Mouse (Mus musculus) embryonic stem cell, embryonic (primary cell): ENCODE data around the gene Pgap2.

Experiments used
- CTCF ChIA-PET, 4 experiments: fragments of 300-600 bp in 2 of 4; fragments of 350-600 bp in 2 of 4; sonication (Branson Sonifier 250); formaldehyde crosslinking; loops; one replicate each; lab custom pipeline; 2022; ENCODE audit warnings: inconsistent platforms in 2 of 4; lab: Charles Lee
- POLR2A ChIA-PET, 4 experiments: fragments of 300-600 bp in 2 of 4; fragments of 350-600 bp in 2 of 4; sonication (Branson Sonifier 250); formaldehyde crosslinking; loops; one replicate each; lab custom pipeline; 2022; ENCODE audit warnings: antibody characterized with exemption in 4 of 4, inconsistent platforms in 1 of 4; lab: Charles Lee

Pgap2 gene

GRCm38 (mm10) chr7:102223883-102224738 lies 14.1 kb downstream of the Pgap2 start:
- ChIA-PET POLR2A (interaction anchor here in 3 of 4 experiments (0.6 to 4.7 kb wide), 23 partner anchors 8 to 191 kb away, joined by 3 to 54 read pairs (median 4); partner anchors contain the start of genes Nup98 (in 2 of the 3) and Pgap2 (in 2 of the 3)), CTCF (interaction anchor here in 2 of 4 experiments (0.7 to 1.0 kb wide), 3 partner anchors 14 to 574 kb away, joined by 3 to 4 read pairs (median 4); partner anchors contain the start of genes Nup98 (in 1 of the 2) and Pgap2 (in 1 of the 2))

DNA sequence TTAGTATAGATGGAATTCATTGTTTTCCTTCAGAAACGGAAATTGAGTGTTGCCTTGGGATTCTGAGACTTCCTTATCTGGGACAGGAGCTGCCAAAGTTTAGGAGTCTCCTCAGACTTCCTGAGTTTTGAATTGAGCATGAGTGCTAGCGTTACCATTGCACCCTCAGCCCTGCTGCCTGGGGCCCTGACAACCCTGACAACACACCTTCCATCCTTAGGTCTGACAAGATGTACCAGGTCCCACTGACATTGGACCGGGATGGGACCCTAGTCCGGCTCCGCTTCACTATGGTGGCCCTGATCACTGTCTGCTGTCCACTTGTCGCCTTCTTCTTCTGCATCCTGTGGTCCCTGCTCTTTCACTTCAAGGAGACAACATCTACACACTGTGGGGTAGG lies 16.0 kb downstream of the Pgap2 start:
- ChIA-PET POLR2A (interaction anchor here in 3 of 4 experiments (0.9 to 3.9 kb wide), 4 partner anchors 13 to 23 kb away, joined by 4 to 16 read pairs (median 4); no protein-coding TSS in a partner anchor), CTCF (interaction anchor here in 1 of 4 experiments (0.7 kb wide), 1 partner anchor 31 kb away, joined by 3 read pairs; no protein-coding TSS in a partner anchor)

DNA sequence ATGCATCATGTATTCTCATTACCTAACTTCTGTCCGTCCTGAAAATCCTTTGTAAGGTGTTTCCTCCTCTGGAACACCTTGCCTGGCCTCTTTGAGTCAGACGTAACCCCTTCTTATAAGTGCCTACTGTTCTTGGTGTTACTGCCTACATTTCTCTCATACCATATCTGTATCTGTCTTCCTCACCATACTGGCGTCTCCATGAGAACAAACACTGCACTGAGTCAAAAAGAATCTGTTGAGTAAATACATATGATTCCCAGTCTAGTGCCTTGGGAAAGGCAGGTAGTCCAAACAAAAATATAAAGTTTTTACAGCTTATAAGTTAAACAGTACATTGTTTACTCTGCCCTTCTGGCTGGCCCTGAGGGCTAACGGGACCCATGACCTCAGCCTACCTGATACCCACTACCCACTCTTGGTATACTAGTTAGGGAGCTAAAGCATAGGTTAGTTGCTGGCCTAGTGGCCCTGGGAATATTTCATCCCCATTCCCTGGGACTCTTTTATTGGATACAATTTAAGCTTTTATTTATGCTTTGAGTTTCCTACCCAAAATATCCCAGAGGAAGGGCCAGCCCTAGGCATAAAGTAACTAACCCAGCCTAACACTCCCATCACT lies 18.2 kb downstream of the Pgap2 start:
- ChIA-PET POLR2A (interaction anchor here in 2 of 4 experiments (0.7 to 2.2 kb wide), 9 partner anchors 10 to 194 kb away, joined by 3 to 11 read pairs (median 4); partner anchors contain the start of genes Nup98 (in 1 of the 2) and Pgap2 (in 1 of the 2)), CTCF (interaction anchor here in 1 of 4 experiments (0.6 kb wide), 1 partner anchor 23 kb away, joined by 3 read pairs; no protein-coding TSS in a partner anchor)

GRCm38 (mm10) chr7:102229814-102230213 lies 19.8 kb downstream of the Pgap2 start:
- ChIA-PET CTCF (no interaction called here), POLR2A (interaction anchor here in 2 of 4 experiments (0.8 to 3.3 kb wide), 7 partner anchors 8 to 20 kb away, joined by 3 to 13 read pairs (median 5); partner anchors contain the start of genes Pgap2 (in 2 of the 2) and Nup98 (in 1 of the 2))

DNA sequence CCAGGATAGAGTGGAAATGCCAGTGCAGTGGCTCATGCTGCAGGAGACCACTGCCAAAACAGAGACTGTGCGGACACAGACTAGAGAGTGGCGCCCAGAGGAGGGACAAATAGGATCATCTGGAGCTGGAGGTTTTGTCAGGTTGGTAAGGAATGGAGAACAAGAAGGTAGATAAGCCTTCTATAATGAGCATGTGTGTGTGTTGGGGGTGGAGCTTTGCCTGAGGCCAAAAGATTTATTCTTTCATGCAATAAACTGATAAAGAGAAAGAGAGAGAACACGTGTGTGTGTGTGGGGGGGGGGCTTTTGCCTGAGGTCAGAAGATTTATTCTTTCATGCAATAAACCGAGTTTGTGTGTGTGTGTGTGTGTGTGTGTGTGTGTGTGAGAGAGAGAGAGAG lies 23.1 kb downstream of the Pgap2 start:
- CTCF ChIA-PET, result no interaction called here

GRCm38 (mm10) chr7:102238686-102239286 lies 28.8 kb downstream of the Pgap2 start:
- ChIA-PET POLR2A (interaction anchor here in 2 of 4 experiments (0.7 to 3.1 kb wide), 12 partner anchors 8 to 188 kb away, joined by 3 to 16 read pairs (median 4); partner anchors contain the start of genes Nup98 (in 1 of the 2) and Pgap2 (in 1 of the 2)), CTCF (interaction anchor here in 2 of 4 experiments (0.6 to 1.0 kb wide), 3 partner anchors 11 to 19 kb away, joined by 3 read pairs; no protein-coding TSS in a partner anchor)

More for the DNA sequence above, 23.1 kb downstream of the Pgap2 start:
- POLR2A ChIA-PET, result interaction anchor here in 2 of 4 experiments (0.6 to 2.2 kb wide), 5 partner anchors 10 to 193 kb away, joined by 3 to 8 read pairs (median 5); no protein-coding TSS in a partner anchor

DNA sequence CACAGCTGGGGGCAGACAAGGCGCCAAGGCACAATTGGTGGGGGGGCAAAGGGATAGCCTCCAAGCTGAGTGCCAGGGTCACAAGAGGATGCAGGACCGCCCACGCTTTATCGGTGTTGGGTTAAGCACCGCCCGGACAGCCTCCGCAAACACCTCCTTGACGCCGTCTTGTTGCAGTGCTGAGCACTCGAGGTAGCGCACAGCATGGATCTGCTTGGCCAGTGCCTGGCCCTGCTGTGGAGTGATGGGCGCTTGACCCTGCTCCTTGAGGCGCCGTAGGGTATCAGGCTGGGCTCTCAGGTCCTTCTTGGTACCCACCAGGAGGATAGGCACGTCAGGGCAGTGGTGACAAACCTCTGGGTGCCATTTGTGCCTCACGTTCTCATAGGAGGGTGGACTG lies 29.6 kb downstream of the Pgap2 start:
- ChIA-PET POLR2A (interaction anchor here in 2 of 4 experiments (0.7 to 3.1 kb wide), 4 partner anchors 9 to 187 kb away, joined by 3 to 16 read pairs (median 9); no protein-coding TSS in a partner anchor), CTCF (no interaction called here)

- CTCF ChIA-PET, result interaction anchor here in 2 of 4 experiments (0.5 to 0.8 kb wide), 3 partner anchors 16 to 1300 kb away, joined by 3 to 13 read pairs (median 3); no protein-coding TSS in a partner anchor
Measured at GRCm38 (mm10) chr7:102242371-102242770, 32.4 kb downstream of the Pgap2 start.

DNA sequence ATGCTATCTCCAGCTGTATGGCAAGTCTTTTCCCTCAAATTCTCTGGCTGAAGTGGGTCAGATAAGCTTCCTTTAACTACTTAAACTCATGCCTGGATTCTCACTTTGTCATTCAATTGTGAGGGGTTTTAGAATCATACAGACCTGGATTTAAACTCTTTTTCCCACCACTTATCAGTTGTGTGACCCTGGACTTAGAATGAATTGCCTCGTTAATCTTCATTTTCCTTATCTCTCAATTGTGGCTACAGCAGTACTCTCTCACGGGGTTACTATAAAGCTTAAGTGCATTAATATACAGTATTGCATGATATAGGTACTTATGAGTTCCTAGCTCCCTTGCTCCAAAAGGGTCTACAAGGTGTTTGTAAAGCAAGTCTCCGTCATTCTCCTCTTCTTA lies 32.9 kb downstream of the Pgap2 start:
- CTCF ChIA-PET, result interaction anchor here in 2 of 4 experiments (0.5 to 0.8 kb wide), 3 partner anchors 15 to 1301 kb away, joined by 3 to 13 read pairs (median 3); no protein-coding TSS in a partner anchor
- POLR2A ChIA-PET, result interaction anchor here in 2 of 4 experiments (1.1 to 2.2 kb wide), 3 partner anchors 17 to 51 kb away, joined by 3 to 5 read pairs (median 4); no protein-coding TSS in a partner anchor

More at GRCm38 (mm10) chr7:102242371-102242770, 32.4 kb downstream of the Pgap2 start:
- POLR2A ChIA-PET, result interaction anchor here in 1 of 4 experiments (1.1 to 2.2 kb wide), 2 partner anchors 37 to 50 kb away, joined by 3 to 5 read pairs; no protein-coding TSS in a partner anchor

DNA sequence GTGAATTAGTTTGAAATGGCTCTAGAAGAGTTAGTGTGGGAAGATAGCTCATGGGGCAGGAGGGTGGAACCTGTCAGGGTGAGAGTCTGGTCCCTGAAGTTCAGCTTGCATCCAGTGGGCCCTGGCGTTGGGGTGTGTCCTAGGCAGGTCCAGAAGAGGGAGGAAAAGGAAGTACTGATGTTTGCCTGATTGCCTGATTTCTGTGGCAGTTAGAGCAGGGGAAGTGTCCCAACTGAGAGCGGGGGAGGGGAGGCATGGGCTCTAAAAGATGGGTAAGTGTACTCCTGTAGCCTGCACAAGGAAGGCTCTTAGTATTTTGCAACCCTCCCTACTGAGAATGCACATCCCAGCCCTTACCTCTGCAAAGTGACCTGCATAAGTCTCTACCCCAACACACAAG lies 33.9 kb downstream of the Pgap2 start:
- POLR2A ChIA-PET, result interaction anchor here in 2 of 4 experiments (0.5 to 2.2 kb wide), 7 partner anchors 8 to 164 kb away, joined by 3 to 5 read pairs (median 3); no protein-coding TSS in a partner anchor
- CTCF ChIA-PET, result interaction anchor here in 1 of 4 experiments (0.5 kb wide), 1 partner anchor 13 kb away, joined by 3 read pairs; no protein-coding TSS in a partner anchor

- ChIA-PET POLR2A (interaction anchor here in 2 of 4 experiments (0.6 to 2.2 kb wide), 9 partner anchors 9 to 172 kb away, joined by 3 to 5 read pairs (median 3); no protein-coding TSS in a partner anchor), CTCF (interaction anchor here in 2 of 4 experiments (0.9 to 1.3 kb wide), 2 partner anchors 13 to 233 kb away, joined by 3 to 5 read pairs; no protein-coding TSS in a partner anchor)
Measured at GRCm38 (mm10) chr7:102244782-102245535, 35.0 kb downstream of the Pgap2 start.

GRCm38 (mm10) chr7:102245775-102246174 lies 35.8 kb downstream of the Pgap2 start:
- CTCF ChIA-PET, result interaction anchor here in 1 of 4 experiments (1.3 kb wide), 1 partner anchor 232 kb away, joined by 3 read pairs; no protein-coding TSS in a partner anchor
- POLR2A ChIA-PET, result interaction anchor here in 1 of 4 experiments (0.9 to 1.1 kb wide), 3 partner anchors 10 to 171 kb away, joined by 3 to 4 read pairs (median 4); no protein-coding TSS in a partner anchor

- POLR2A ChIA-PET, result interaction anchor here in 2 of 4 experiments (0.9 to 1.5 kb wide), 6 partner anchors 10 to 318 kb away, joined by 3 to 6 read pairs (median 4); partner anchors contain the start of genes Nup98 (in 1 of the 2) and Pgap2 (in 1 of the 2)
- CTCF ChIA-PET, result interaction anchor here in 1 of 4 experiments (1.0 to 1.3 kb wide), 3 partner anchors 12 to 232 kb away, joined by 3 to 7 read pairs (median 3); no protein-coding TSS in a partner anchor
Measured at GRCm38 (mm10) chr7:102246265-102246664, 36.3 kb downstream of the Pgap2 start.

DNA sequence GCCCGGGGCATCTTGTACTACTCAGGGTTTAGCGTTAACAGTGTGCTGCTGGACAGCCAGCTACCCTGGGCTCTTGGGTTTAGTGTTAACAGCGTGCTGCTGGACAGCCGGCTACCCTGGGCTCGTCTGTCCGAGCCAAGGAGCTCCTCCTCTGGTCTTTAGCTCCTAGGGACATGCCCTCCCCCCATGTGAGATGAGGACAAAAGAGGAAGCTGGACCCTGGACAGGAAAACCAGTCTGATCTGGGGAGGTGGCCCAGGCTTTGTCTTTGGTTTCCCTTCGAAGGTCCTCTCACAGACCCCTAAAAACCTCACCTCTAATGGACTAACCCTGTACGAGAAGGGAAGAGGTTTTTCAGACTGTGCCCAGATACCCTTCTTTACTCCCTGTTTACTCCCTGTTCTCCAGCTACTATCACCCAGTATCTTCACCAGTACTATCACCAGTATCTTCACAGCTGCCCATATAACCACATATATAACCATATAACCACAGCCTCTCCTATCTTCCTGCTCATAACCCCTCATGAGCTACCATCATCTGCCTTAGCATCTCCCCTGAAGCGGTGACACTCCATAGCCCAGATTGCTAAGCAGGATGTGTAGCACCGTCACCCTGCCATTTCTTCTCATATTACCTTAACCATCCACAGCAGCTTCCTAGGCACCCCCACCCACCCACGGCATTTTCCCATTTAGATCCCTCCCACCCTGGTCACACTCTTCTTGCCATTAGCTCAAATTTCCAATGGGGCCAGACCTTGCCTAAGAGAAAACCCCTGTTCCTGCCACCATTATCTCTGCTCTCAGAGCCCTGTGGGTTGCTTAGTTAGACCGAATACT lies 37.2 kb downstream of the Pgap2 start:
- CTCF ChIA-PET, result interaction anchor here (0.6 to 1.3 kb wide), 5 partner anchors 11 to 107 kb away, joined by 3 to 10 read pairs (median 7); no protein-coding TSS in a partner anchor
- POLR2A ChIA-PET, result interaction anchor here in 2 of 4 experiments (0.6 to 2.8 kb wide), 12 partner anchors 9 to 1281 kb away, joined by 3 to 14 read pairs (median 3); partner anchors contain the start of genes Nup98 (in 1 of the 2) and Pgap2 (in 1 of the 2)
